Mouse (Mus musculus): ENCODE data around the gene Crb1.

GRCm38 (mm10) chr1:139224309-139224949, 152.5 kb downstream of the Crb1 start:
- TF ChIP-seq POLR2A (IDR thresholded peaks at IDR 0.05; ENCODE audit: insufficient read depth, low read depth, low read length) = no peak
- TF ChIP-seq CTCF (IDR thresholded peaks at IDR 0.05; ENCODE audit: insufficient read depth, low read depth, low read length) = no peak

Data from olfactory bulb, adult 2 months (tissue).